Mouse (Mus musculus): ENCODE measurements around the gene Gm26566. TPM values are rescaled to one million over a fixed set of nuclear protein-coding genes. Genes with fewer than 3 reads are reported as not detected.

The Gm26566 gene
- total RNA-seq, 1 experiment = 3.7 TPM

DNA sequence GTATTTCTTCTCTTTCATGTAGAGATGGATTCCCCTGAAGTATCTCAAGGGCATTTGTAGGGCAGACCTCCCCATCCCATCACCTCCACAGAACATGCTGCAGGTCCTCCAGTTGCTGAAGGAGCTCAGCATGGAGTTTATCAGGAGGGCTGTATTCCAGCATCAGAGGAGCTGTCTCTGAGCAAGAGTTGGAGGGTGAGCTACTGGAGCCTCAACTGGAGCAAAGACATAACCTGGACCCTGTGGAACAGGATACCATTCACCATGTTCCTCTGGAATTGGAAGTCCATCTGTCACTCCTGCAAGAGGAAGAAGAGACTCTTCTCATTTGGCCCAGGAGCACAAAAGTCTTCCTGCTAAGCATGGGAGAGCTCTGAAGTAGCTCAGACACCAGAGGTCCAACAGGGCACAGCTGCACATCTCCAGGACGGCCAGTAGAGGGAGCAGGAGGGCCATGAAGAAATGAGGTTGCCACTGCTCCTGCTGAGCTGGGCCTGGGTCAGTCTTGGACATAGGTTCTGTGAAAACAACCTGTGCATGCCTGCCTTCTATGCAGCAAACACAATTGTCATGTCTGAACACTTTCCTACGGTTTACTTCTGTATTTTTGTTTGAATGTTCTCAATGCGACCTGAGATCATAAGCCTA lies 25.2 kb upstream of the Gm26566 start:
- no peaks in the 10 kb centered on the region for H3K4me1 ChIP-seq (ENCODE audit: control insufficient read depth in 2 of 2, insufficient read depth in 2 of 2, low read length in 2 of 2, poor library complexity in 1 of 2)
- H3K4me3 ChIP-seq (ENCODE audit: insufficient read depth in 1 of 2, low read depth in 1 of 2, low read length in 2 of 2, poor library complexity in 1 of 2, severe bottlenecking in 1 of 2) = no peak overlapping the region
- peak; percentile 49 for DNase-seq (ENCODE audit: low read depth, low spot score)
- in situ Hi-C loops (cut with MboI; ENCODE audit: low sequenced_read_pairs in 2 of 2, unreplicated experiment in 2 of 2) = no loop called here
- no peak overlapping the region for H3K9ac ChIP-seq (ENCODE audit: insufficient read depth, low read depth, low read length, poor library complexity, severe bottlenecking)
- TF ChIP-seq MAFK (IDR thresholded peaks at IDR 0.05; ENCODE audit: insufficient read depth, low read depth, low read length) (no peak), ZC3H11A (IDR thresholded peaks at IDR 0.05; ENCODE audit: borderline replicate concordance, low read depth, low read length) (peak; percentile 76; the same call in 1 of the 2 replicates)
- no peak overlapping the region for H3K27ac ChIP-seq (ENCODE audit: insufficient read depth, low read depth, low read length, poor library complexity, severe bottlenecking)
- no peaks in the 10 kb centered on the region for H3K36me3 ChIP-seq (ENCODE audit: control insufficient read depth, insufficient read depth, low read length, poor library complexity, severe bottlenecking)
- no peaks in the 10 kb centered on the region for H3K9me3 ChIP-seq (ENCODE audit: control insufficient read depth, insufficient read depth, low read depth, low read length)

DNA sequence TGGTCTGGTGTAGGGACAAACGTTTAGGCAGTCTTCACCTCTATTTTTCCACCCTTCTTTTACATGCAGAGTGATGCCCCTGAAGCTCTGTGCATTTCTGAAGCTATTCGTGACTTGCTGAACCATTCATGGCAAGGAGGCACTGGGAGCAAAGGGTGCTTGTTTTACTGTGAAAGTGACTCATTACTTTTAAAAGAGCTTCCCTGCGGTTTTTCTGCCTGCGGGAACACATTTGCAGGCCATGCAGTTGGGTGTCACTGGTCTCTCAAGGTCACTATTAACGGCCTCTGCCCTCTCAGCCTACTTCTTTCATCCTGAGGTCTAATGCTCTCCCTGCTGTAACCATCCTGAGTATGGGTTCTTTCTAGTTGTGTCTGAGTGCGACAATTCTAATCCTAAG lies 24.5 kb upstream of the Gm26566 start:
- in situ Hi-C loops (cut with MboI; ENCODE audit: low sequenced_read_pairs in 2 of 2, unreplicated experiment in 2 of 2) = no loop called here
- H3K4me1 ChIP-seq (ENCODE audit: control insufficient read depth in 2 of 2, insufficient read depth in 2 of 2, low read length in 2 of 2, poor library complexity in 1 of 2) = no peaks in the 10 kb centered on the region
- H3K4me3 ChIP-seq (ENCODE audit: insufficient read depth in 1 of 2, low read depth in 1 of 2, low read length in 2 of 2, poor library complexity in 1 of 2, severe bottlenecking in 1 of 2) = no peak overlapping the region
- H3K27ac ChIP-seq (ENCODE audit: insufficient read depth, low read depth, low read length, poor library complexity, severe bottlenecking) = no peak overlapping the region
- no peaks in the 10 kb centered on the region for H3K36me3 ChIP-seq (ENCODE audit: control insufficient read depth, insufficient read depth, low read length, poor library complexity, severe bottlenecking)
- H3K9me3 ChIP-seq (ENCODE audit: control insufficient read depth, insufficient read depth, low read depth, low read length) = no peaks in the 10 kb centered on the region
- TF ChIP-seq ZNF384 (IDR thresholded peaks at IDR 0.05; ENCODE audit: low read depth, low read length) (no peak), CHD2 (IDR thresholded peaks at IDR 0.05; ENCODE audit: low read depth, low read length) (no peak), ZC3H11A (IDR thresholded peaks at IDR 0.05; ENCODE audit: borderline replicate concordance, low read depth, low read length) (no peak)
- no peak for DNase-seq (ENCODE audit: low read depth, low spot score)
- no peak overlapping the region for H3K9ac ChIP-seq (ENCODE audit: insufficient read depth, low read depth, low read length, poor library complexity, severe bottlenecking)

DNA sequence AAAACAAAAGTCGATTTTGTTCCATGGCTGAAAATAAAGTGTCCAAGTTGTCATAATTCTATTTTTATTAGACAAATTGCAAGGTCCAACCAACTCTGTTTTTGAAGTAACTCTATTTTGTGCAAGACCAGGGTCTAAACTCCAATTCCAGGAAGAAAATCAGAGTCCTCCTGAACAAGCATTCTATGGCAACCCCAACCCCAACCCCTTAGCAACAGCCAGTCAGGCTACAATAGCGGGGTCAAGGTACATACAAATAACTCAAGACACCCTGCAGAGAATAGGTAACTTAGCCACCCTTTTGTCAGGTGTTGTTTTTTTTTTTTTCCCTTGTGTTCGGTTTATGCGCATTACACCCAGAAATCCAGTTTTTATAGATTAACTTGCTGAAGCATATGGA lies 23.9 kb upstream of the Gm26566 start:
- in situ Hi-C loops (cut with MboI; ENCODE audit: low sequenced_read_pairs in 2 of 2, unreplicated experiment in 2 of 2) = no loop called here
- Histone ChIP-seq H3K4me1 (ENCODE audit: control insufficient read depth in 2 of 2, insufficient read depth in 2 of 2, low read length in 2 of 2, poor library complexity in 1 of 2) (no peaks in the 10 kb centered on the region), H3K9ac (ENCODE audit: insufficient read depth, low read depth, low read length, poor library complexity, severe bottlenecking) (no peak overlapping the region), H3K27ac (ENCODE audit: insufficient read depth, low read depth, low read length, poor library complexity, severe bottlenecking) (no peak overlapping the region), H3K36me3 (ENCODE audit: control insufficient read depth, insufficient read depth, low read length, poor library complexity, severe bottlenecking) (no peaks in the 10 kb centered on the region), H3K4me3 (ENCODE audit: insufficient read depth in 1 of 2, low read depth in 1 of 2, low read length in 2 of 2, poor library complexity in 1 of 2, severe bottlenecking in 1 of 2) (no peak overlapping the region), H3K9me3 (ENCODE audit: control insufficient read depth, insufficient read depth, low read depth, low read length) (no peaks in the 10 kb centered on the region)
- DNase-seq (ENCODE audit: low read depth, low spot score) = no peak
- TF ChIP-seq ZC3H11A (IDR thresholded peaks at IDR 0.05; ENCODE audit: borderline replicate concordance, low read depth, low read length) = no peak
- TF ChIP-seq ZNF384 (IDR thresholded peaks at IDR 0.05; ENCODE audit: low read depth, low read length) = no peak
- TF ChIP-seq CHD2 (IDR thresholded peaks at IDR 0.05; ENCODE audit: low read depth, low read length) = no peak
- no peak for TF ChIP-seq MAFK (IDR thresholded peaks at IDR 0.05; ENCODE audit: insufficient read depth, low read depth, low read length)
- TF ChIP-seq HCFC1 (IDR thresholded peaks at IDR 0.05; ENCODE audit: borderline replicate concordance, insufficient read depth, low read length) = no peak

DNA sequence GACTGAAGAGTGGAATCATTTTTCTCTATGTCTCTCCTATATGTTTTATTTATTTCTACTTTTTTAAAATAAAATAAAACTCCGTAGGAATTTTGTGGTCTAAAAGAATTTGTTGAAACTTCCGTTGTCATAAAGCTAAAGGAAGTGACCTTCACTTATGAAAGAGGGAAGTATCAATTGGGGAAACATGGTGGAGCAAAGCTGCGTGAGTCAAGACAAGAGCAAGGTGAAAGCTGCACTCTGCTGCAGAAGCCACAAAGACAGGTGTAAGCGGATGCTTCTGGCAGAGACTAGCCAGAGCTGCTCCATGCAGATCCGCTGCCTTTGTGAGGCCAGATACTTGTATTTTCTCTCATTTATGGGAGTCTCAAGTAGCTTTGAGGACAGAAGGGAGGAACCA lies 22.8 kb upstream of the Gm26566 start:
- in situ Hi-C loops (cut with MboI; ENCODE audit: low sequenced_read_pairs in 2 of 2, unreplicated experiment in 2 of 2) = no loop called here
- Histone ChIP-seq H3K4me3 (ENCODE audit: insufficient read depth in 1 of 2, low read depth in 1 of 2, low read length in 2 of 2, poor library complexity in 1 of 2, severe bottlenecking in 1 of 2) (no peak overlapping the region), H3K9ac (ENCODE audit: insufficient read depth, low read depth, low read length, poor library complexity, severe bottlenecking) (no peak overlapping the region), H3K27ac (ENCODE audit: insufficient read depth, low read depth, low read length, poor library complexity, severe bottlenecking) (no peak overlapping the region), H3K9me3 (ENCODE audit: control insufficient read depth, insufficient read depth, low read depth, low read length) (no peaks in the 10 kb centered on the region), H3K4me1 (ENCODE audit: control insufficient read depth in 2 of 2, insufficient read depth in 2 of 2, low read length in 2 of 2, poor library complexity in 1 of 2) (no peaks in the 10 kb centered on the region), H3K36me3 (ENCODE audit: control insufficient read depth, insufficient read depth, low read length, poor library complexity, severe bottlenecking) (no peaks in the 10 kb centered on the region)
- no peak for DNase-seq (ENCODE audit: low read depth, low spot score)
- TF ChIP-seq ZNF384 (IDR thresholded peaks at IDR 0.05; ENCODE audit: low read depth, low read length) (no peak), ZC3H11A (IDR thresholded peaks at IDR 0.05; ENCODE audit: borderline replicate concordance, low read depth, low read length) (no peak), CHD2 (IDR thresholded peaks at IDR 0.05; ENCODE audit: low read depth, low read length) (no peak), MAFK (IDR thresholded peaks at IDR 0.05; ENCODE audit: insufficient read depth, low read depth, low read length) (no peak), HCFC1 (IDR thresholded peaks at IDR 0.05; ENCODE audit: borderline replicate concordance, insufficient read depth, low read length) (no peak)

DNA sequence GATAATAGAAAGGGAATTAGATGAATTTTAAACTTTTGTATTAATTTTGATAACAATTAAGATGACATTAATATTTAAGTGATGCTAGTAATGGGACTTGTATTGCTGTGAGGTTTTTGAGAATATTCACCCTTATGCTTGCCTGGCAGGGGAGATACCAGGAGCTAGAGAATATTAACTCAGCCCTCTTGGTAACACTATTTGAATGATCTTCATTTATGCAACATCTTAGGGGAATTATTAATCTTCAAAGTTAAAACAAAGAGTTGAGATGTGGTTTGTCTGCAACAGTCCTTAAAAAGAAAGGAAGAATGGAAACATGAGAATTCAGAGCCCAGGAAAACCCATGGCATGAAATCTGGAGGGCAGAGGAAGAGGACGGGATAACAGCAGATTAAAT lies 22.3 kb upstream of the Gm26566 start:
- no peak for DNase-seq (ENCODE audit: low read depth, low spot score)
- H3K4me3 ChIP-seq (ENCODE audit: insufficient read depth in 1 of 2, low read depth in 1 of 2, low read length in 2 of 2, poor library complexity in 1 of 2, severe bottlenecking in 1 of 2) = no peak overlapping the region
- in situ Hi-C loops (cut with MboI; ENCODE audit: low sequenced_read_pairs in 2 of 2, unreplicated experiment in 2 of 2) = no loop called here
- no peaks in the 10 kb centered on the region for H3K4me1 ChIP-seq (ENCODE audit: control insufficient read depth in 2 of 2, insufficient read depth in 2 of 2, low read length in 2 of 2, poor library complexity in 1 of 2)
- H3K9ac ChIP-seq (ENCODE audit: insufficient read depth, low read depth, low read length, poor library complexity, severe bottlenecking) = no peak overlapping the region
- H3K27ac ChIP-seq (ENCODE audit: insufficient read depth, low read depth, low read length, poor library complexity, severe bottlenecking) = no peak overlapping the region
- TF ChIP-seq CHD2 (IDR thresholded peaks at IDR 0.05; ENCODE audit: low read depth, low read length) (no peak), ZC3H11A (IDR thresholded peaks at IDR 0.05; ENCODE audit: borderline replicate concordance, low read depth, low read length) (no peak), ZNF384 (IDR thresholded peaks at IDR 0.05; ENCODE audit: low read depth, low read length) (no peak), MAFK (IDR thresholded peaks at IDR 0.05; ENCODE audit: insufficient read depth, low read depth, low read length) (no peak), HCFC1 (IDR thresholded peaks at IDR 0.05; ENCODE audit: borderline replicate concordance, insufficient read depth, low read length) (no peak)
- H3K9me3 ChIP-seq (ENCODE audit: control insufficient read depth, insufficient read depth, low read depth, low read length) = no peaks in the 10 kb centered on the region
- H3K36me3 ChIP-seq (ENCODE audit: control insufficient read depth, insufficient read depth, low read length, poor library complexity, severe bottlenecking) = no peaks in the 10 kb centered on the region
